Mouse (Mus musculus) MEL (cell line): ENCODE data around the gene Ccdc144b. TPM values are rescaled to one million over a fixed set of nuclear protein-coding genes. Genes with fewer than 3 reads are reported as not detected.

ENCODE experiments used
- DNase-seq: peaks from one replicate; pipeline ENCODE4 v3.0.0; 2011; ENCODE audit warnings: low read depth, low spot score
- H3K27ac ChIP-seq: 2 replicates; pipeline ENCODE4 v1.5.1; 2012; ENCODE audit warnings: low read depth, mild to moderate bottlenecking, control low read depth, low read length, moderate library complexity; ENCODE audit not compliant: control insufficient read depth
- H3K27me3 ChIP-seq, 2 experiments: fragments of 150-350 bp in 1 of 2; sonication (generic) in 1 of 2; 2 replicates each; pipeline ENCODE4 v1.6.1; 2012; ENCODE audit warnings: low read length in 2 of 2, mild to moderate bottlenecking in 2 of 2, improper control_type of control experiment in 1 of 2, moderate library complexity in 1 of 2; ENCODE audit not compliant: insufficient read depth in 2 of 2, control insufficient read depth in 1 of 2
- H3K36me3 ChIP-seq, 2 experiments: 2 replicates each; pipeline ENCODE4 v1.6.1; 2012 to 2014; ENCODE audit warnings: low read length in 2 of 2, improper control_type of control experiment in 1 of 2, inconsistent platforms in 1 of 2, mild to moderate bottlenecking in 1 of 2; ENCODE audit not compliant: insufficient read depth in 2 of 2, control insufficient read depth in 1 of 2
- H3K4me1 ChIP-seq, 2 experiments: fragments of 150-350 bp in 1 of 2; sonication (generic) in 1 of 2; 2 replicates each; pipeline ENCODE4 v1.6.1; 2012; ENCODE audit warnings: low read length in 2 of 2, improper control_type of control experiment in 1 of 2, mild to moderate bottlenecking in 1 of 2; ENCODE audit not compliant: insufficient read depth in 2 of 2, control insufficient read depth in 1 of 2
- H3K4me3 ChIP-seq, 2 experiments: fragments of 150-350 bp in 1 of 2; sonication (generic) in 1 of 2; 2 replicates each; pipeline ENCODE4 v1.5.1; 2012; ENCODE audit warnings: low read depth in 2 of 2, low read length in 2 of 2, mild to moderate bottlenecking in 2 of 2, moderate library complexity in 2 of 2, control low read depth in 1 of 2, improper control_type of control experiment in 1 of 2; ENCODE audit not compliant: control insufficient read depth in 1 of 2, insufficient read depth in 1 of 2
- H3K79me2 ChIP-seq: 2 replicates; pipeline ENCODE4 v1.6.1; 2012; ENCODE audit warnings: mild to moderate bottlenecking, low read length, moderate library complexity; ENCODE audit not compliant: control insufficient read depth, poor library complexity, insufficient read depth
- H3K9ac ChIP-seq: 2 replicates; pipeline ENCODE4 v1.6.1; 2012; ENCODE audit warnings: low read depth, mild to moderate bottlenecking, control low read depth, low read length, moderate library complexity; ENCODE audit not compliant: control insufficient read depth, poor library complexity, severe bottlenecking
- H3K9me3 ChIP-seq: fragments of 150-350 bp; sonication (generic); replicated peaks from 2 replicates; pipeline ENCODE4 v1.6.1; 2012; ENCODE audit warnings: mild to moderate bottlenecking, low read length, improper control_type of control experiment, moderate library complexity; ENCODE audit not compliant: insufficient read depth
- BHLHE40 ChIP-seq: IDR thresholded peaks from 2 replicates; pipeline ENCODE4 v1.6.1; 2012; ENCODE audit warnings: low read depth, mild to moderate bottlenecking, inconsistent platforms, low read length, improper control_type of control experiment, borderline replicate concordance
- CTCF ChIP-seq, 3 experiments: IDR thresholded peaks in 2 of 3; conservative IDR thresholded peaks in 1 of 3; 2 replicates each; pipeline ENCODE4 v1.5.1; 2011 to 2012; ENCODE audit warnings: low read length in 3 of 3, low read depth in 2 of 3, mild to moderate bottlenecking in 2 of 3, improper control_type of control experiment in 1 of 3, inconsistent platforms in 1 of 3, mixed read lengths in 1 of 3, moderate library complexity in 1 of 3; ENCODE audit not compliant: control insufficient read depth in 1 of 3, insufficient read depth in 1 of 3, poor library complexity in 1 of 3, severe bottlenecking in 1 of 3
- E2F4 ChIP-seq: IDR thresholded peaks from 2 replicates; pipeline ENCODE4 v1.6.1; 2011; ENCODE audit warnings: low read depth, low read length, improper control_type of control experiment, borderline replicate concordance
- ELF1 ChIP-seq: IDR thresholded peaks from 2 replicates; pipeline ENCODE4 v1.6.1; 2014; ENCODE audit warnings: low read depth, mild to moderate bottlenecking, inconsistent platforms, low read length, improper control_type of control experiment, moderate library complexity
- EP300 ChIP-seq, 2 experiments: IDR thresholded peaks; 2 replicates each; pipeline ENCODE4 v1.6.1; 2011; ENCODE audit warnings: improper control_type of control experiment in 2 of 2, low read length in 2 of 2, low read depth in 1 of 2, mild to moderate bottlenecking in 1 of 2
- ETS1 ChIP-seq: IDR thresholded peaks from 2 replicates; pipeline ENCODE4 v1.6.1; 2012; ENCODE audit warnings: low read depth, mild to moderate bottlenecking, inconsistent platforms, low read length, improper control_type of control experiment, moderate library complexity
- GATA1 ChIP-seq: IDR thresholded peaks from 2 replicates; pipeline ENCODE4 v1.6.1; 2011; ENCODE audit warnings: low read depth, low read length, improper control_type of control experiment
- MEF2A ChIP-seq: IDR thresholded peaks from 2 replicates; pipeline ENCODE4 v1.6.1; 2014; ENCODE audit warnings: low read depth, mild to moderate bottlenecking, inconsistent platforms, low read length, improper control_type of control experiment; ENCODE audit not compliant: poor library complexity, insufficient replicate concordance, severe bottlenecking; ENCODE audit errors: extremely low read depth
- NRF1 ChIP-seq: IDR thresholded peaks from 2 replicates; pipeline ENCODE4 v1.6.1; 2014; ENCODE audit warnings: low read depth, mild to moderate bottlenecking, inconsistent platforms, low read length, improper control_type of control experiment, moderate library complexity; ENCODE audit not compliant: poor library complexity, insufficient read depth, severe bottlenecking
- POLR2A ChIP-seq, 2 experiments: IDR thresholded peaks; 2 replicates each; pipeline ENCODE4 v1.6.1; 2011 to 2012; ENCODE audit warnings: low read length in 2 of 2, mild to moderate bottlenecking in 2 of 2, control low read depth in 1 of 2, improper control_type of control experiment in 1 of 2, low read depth in 1 of 2, moderate library complexity in 1 of 2; ENCODE audit not compliant: control insufficient read depth in 1 of 2, insufficient read depth in 1 of 2, poor library complexity in 1 of 2
- POLR2AphosphoS2 ChIP-seq: IDR thresholded peaks from 2 replicates; pipeline ENCODE4 v1.6.1; 2011; ENCODE audit warnings: low read length, improper control_type of control experiment
- RCOR1 ChIP-seq: IDR thresholded peaks from 2 replicates; pipeline ENCODE4 v1.6.1; 2012; ENCODE audit warnings: low read depth, mild to moderate bottlenecking, inconsistent platforms, low read length, improper control_type of control experiment
- SIN3A ChIP-seq: IDR thresholded peaks from 2 replicates; pipeline ENCODE4 v1.6.1; 2012; ENCODE audit warnings: low read length, improper control_type of control experiment, inconsistent platforms
- SMC3 ChIP-seq: IDR thresholded peaks from 2 replicates; pipeline ENCODE4 v1.6.1; 2011; ENCODE audit warnings: low read depth, low read length, improper control_type of control experiment
- TCF12 ChIP-seq: IDR thresholded peaks from 2 replicates; pipeline ENCODE4 v1.6.1; 2014; ENCODE audit warnings: low read depth, mild to moderate bottlenecking, inconsistent platforms, low read length, improper control_type of control experiment, moderate library complexity
- USF2 ChIP-seq, 2 experiments: IDR thresholded peaks; 2 replicates each; pipeline ENCODE4 v1.6.1; 2011 to 2012; ENCODE audit warnings: improper control_type of control experiment in 2 of 2, low read length in 2 of 2, borderline replicate concordance in 1 of 2, inconsistent platforms in 1 of 2, low read depth in 1 of 2, mild to moderate bottlenecking in 1 of 2; ENCODE audit not compliant: insufficient read depth in 1 of 2
- ZKSCAN1 ChIP-seq: IDR thresholded peaks from 2 replicates; pipeline ENCODE4 v1.6.1; 2012; ENCODE audit warnings: low read depth, mild to moderate bottlenecking, inconsistent platforms, low read length, improper control_type of control experiment, moderate library complexity
- polyA plus RNA-seq, 2 experiments: library from polyadenylated mRNA; stranded (reverse) in 1 of 2; unstranded in 1 of 2; fragments of >175 nt in 1 of 2; fragments of >200 nt in 1 of 2; gene quantifications; 2 replicates each; pipeline versions ENCODE4 v1.2.1 to v1.2.4; 2012; ENCODE audit warnings: low replicate concordance in 2 of 2, low read depth in 1 of 2; ENCODE audit not compliant: insufficient read length in 2 of 2, insufficient read depth in 1 of 2, missing spikeins in 1 of 2
- total RNA-seq: library from RNA; depleted of rRNA; stranded (reverse); fragments of 300-350 nt; gene quantifications from 2 replicates; pipeline ENCODE4 v1.2.3, GENCODE M21; 2012

Ccdc144b gene
- total and polyA plus RNA-seq, 3 experiments: not detected

DNA sequence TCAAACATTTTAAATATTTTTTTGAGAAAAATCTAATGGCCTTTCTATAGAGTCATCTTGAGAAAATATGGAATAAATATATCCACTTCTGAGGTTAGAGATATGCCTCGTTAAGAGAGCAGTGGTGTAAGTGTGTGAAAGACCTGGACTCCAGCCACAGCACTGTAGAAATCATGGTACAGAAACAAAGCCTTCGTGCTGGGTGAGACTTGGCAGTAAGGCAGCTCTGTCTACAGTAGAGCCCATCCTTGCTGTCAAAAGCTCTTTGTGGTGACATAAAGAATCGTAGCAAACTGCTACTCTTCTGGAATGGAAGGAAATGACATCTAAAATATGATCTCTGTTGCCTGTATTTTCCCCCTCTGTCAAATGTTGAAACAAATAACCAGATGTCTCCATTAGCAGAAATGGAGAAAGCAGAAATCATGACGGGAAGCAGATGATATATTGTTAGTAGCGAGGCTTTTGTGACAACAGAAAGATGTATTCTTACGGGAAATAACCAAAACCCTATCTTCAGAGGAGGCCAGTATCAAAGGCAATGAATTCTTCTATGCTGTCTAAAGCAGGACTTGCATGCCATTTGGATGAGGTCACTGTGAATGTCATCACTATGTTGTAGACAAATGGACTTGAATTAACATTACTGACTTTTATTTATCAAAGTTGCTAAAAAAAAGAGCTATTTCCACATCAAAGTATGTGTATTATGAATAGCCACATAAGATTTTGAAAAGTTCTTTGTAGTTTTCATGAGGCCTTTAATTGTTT lies 21.4 kb downstream of the Ccdc144b start:
- H3K4me1 ChIP-seq: peaks cover 4 to 5% of the 10 kb centered on the region in 2 experiments; a peak in 3 of 4 replicates
- no peaks in the 10 kb centered on the region for H3K79me2 ChIP-seq
- TF ChIP-seq TCF12: no peak
- TF ChIP-seq E2F4: no peak
- TF ChIP-seq USF2 (IDR thresholded peaks at IDR 0.05; ENCODE audit: borderline replicate concordance in 1 of 2, insufficient read depth in 1 of 2, low read depth in 1 of 2, low read length in 2 of 2): no peak
- no peak for TF ChIP-seq ZKSCAN1
- TF ChIP-seq MEF2A: no peak
- no peak for TF ChIP-seq ETS1
- TF ChIP-seq NRF1: no peak
- H3K9me3 ChIP-seq: no peaks in the 10 kb centered on the region
- DNase-seq: no peak
- H3K9ac ChIP-seq: no peak overlapping the region
- peaks cover 0 to 5% of the 10 kb centered on the region in 2 experiments; a peak in 2 of 4 replicates for H3K27me3 ChIP-seq
- no peak overlapping the region for H3K4me3 ChIP-seq
- peaks cover 0 to 4% of the 10 kb centered on the region in 2 experiments; a peak in 2 of 4 replicates for H3K36me3 ChIP-seq
- H3K27ac ChIP-seq: no peak overlapping the region

DNA sequence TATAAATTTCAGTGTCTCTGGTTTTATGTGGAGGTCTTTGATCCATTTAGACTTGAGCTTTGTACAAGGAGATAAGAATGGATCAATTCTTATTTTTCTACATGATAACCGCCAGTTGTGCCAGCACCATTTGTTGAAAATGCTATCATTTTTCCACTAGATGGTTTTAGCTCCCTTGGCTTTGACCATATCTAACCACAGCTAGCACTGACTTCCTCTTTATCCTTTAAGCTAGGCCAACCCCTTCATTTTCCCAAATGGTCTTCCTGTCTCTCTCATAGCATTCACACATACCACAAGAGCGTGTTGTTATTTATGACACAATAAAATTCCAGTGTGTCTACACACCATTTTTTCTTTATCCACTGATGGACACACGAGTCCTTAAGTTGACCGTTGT lies 23.4 kb downstream of the Ccdc144b start:
- Histone ChIP-seq H3K4me3 (no peak overlapping the region), H3K79me2 (no peaks in the 10 kb centered on the region), H3K4me1 (peaks cover 4 to 5% of the 10 kb centered on the region in 2 experiments; a peak in 3 of 4 replicates), H3K27ac (no peak overlapping the region), H3K9me3 (no peaks in the 10 kb centered on the region), H3K9ac (no peak overlapping the region), H3K36me3 (peaks cover 0 to 4% of the 10 kb centered on the region in 2 experiments; a peak in 2 of 4 replicates), H3K27me3 (peaks cover 0 to 2% of the 10 kb centered on the region in 2 experiments; a peak in 1 of 4 replicates)
- TF ChIP-seq EP300 (IDR thresholded peaks at IDR 0.05; ENCODE audit: low read depth in 1 of 2, low read length in 2 of 2): peak; percentile 69 to 91
- TF ChIP-seq SIN3A: no peak
- TF ChIP-seq SMC3: 0 out of 2 replicates have a peak, but pooled peaks have one; percentile 10
- 0 out of 2 replicates have a peak, but pooled peaks have one; percentile 28 for TF ChIP-seq ETS1
- no peak for TF ChIP-seq ELF1
- TF ChIP-seq CTCF (IDR thresholded peaks at IDR 0.05 in 2 of 3, conservative IDR thresholded peaks at IDR 0.05 in 1 of 3; ENCODE audit: control insufficient read depth in 1 of 3, insufficient read depth in 1 of 3, low read depth in 2 of 3, low read length in 3 of 3, poor library complexity in 1 of 3, severe bottlenecking in 1 of 3): peak in 1 of 3 experiments; percentile 0; a peak in 1 of 6 replicates
- no peak for TF ChIP-seq BHLHE40
- peak; percentile 56 for TF ChIP-seq RCOR1
- no peak for TF ChIP-seq POLR2A (IDR thresholded peaks at IDR 0.05; ENCODE audit: control insufficient read depth in 1 of 2, insufficient read depth in 1 of 2, low read depth in 1 of 2, low read length in 2 of 2, poor library complexity in 1 of 2)
- no peak for TF ChIP-seq POLR2AphosphoS2
- TF ChIP-seq GATA1: peak; percentile 72
- TF ChIP-seq TCF12: peak; percentile 70
- peak; percentile 74 for DNase-seq
